Mouse (Mus musculus) kidney, postnatal 4 days (tissue): Measurements from ENCODE around the gene Cep104.

Experiments used
- DNase-seq, 2 experiments: peaks; one replicate each; pipeline ENCODE4 v3.0.0; 2021; ENCODE audit warnings: mixed read lengths in 2 of 2

The Cep104 gene

DNA sequence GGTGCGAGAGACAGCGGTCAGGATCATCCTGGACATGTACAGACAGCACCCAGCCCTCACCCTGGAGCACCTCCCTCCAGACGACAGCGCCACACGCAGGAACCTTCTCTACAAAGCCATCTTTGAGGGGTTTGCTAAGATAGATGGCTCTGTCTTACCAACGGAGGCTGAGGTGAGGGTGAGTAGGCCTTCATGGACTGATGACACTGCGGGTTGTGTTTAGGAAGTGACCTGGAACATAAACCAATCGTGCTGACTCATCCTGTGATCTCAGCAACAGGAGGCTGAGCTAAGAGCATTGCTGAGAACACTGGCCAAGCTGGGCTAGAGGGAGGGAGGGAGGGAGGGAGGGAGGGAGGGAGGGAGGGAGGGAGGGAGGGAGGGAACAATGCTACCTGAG is 18.5 kb downstream of the Cep104 start:
- DNase-seq, result no peak

GRCm38 (mm10) chr4:154005488-154005887 is 30.5 kb downstream of the Cep104 start:
- DNase-seq, result no peak

- DNase-seq, result no peak
Observed at GRCm38 (mm10) chr4:154006264-154006663, 31.3 kb downstream of the Cep104 start.

GRCm38 (mm10) chr4:154007759-154008158 is 32.8 kb downstream of the Cep104 start:
- DNase-seq, result no peak

GRCm38 (mm10) chr4:154010907-154011645 is 36.1 kb downstream of the Cep104 start:
- no peak for DNase-seq

GRCm38 (mm10) chr4:154011646-154012089 is 36.7 kb downstream of the Cep104 start, which contains the start of gene Lrrc47:
Gene Lrrc47, plus strand, starts transcription at chr4:154011731.
- peak; percentile 86 to 91 for DNase-seq

DNA sequence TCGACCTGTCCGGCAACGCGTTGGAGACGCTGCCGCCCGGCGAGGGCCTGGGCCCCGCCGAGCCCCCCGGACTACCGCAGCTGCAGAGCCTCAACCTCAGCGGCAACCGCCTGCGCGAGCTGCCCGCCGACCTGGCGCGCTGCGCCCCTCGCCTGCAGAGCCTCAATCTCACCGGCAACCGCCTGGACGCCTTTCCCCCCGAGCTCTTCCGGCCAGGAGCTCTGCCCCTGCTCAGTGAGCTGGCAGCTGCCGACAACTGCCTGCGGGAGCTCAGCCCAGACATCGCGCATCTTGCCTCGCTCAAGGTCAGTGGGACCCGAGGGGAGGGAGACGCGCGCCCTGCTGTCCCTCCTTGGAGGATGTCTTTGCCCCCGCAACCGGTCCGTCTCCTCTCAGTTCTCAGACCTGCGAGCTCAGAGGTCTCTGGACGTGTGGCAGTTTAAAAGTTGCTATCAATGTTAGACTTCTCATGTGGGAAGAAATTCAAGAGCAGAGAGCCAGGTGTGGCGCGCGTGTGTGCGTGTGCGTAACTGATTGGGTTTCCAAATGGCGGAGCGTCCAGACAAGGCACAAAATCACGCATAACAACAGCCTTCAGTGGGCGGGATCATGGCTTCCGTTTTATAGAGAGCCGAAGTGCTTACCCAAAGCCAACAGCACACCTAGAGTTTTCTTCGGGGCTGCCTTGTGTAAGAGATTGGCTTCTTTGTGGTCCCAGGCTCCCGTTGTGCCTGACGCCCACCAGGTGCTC is 37.3 kb downstream of the Cep104 start:
- DNase-seq, result peak; percentile 26 to 39

DNA sequence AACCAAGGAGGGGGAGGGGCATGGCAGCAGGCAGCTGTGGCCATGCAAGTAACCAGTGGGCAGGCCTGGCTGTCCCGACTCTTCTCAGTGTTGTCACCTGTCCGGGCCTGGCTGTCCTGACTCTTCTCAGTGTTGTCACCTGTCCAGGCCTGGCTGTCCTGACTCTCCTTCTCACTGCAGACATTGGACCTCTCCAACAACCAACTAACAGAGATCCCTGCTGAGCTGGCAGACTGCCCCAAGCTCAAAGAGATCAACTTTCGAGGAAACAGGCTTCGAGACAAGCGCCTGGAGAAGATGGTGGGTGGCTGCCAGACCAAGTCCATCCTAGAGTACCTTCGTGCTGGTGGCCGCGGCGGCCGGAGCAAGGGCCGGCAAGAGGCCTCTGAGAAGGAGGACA is 40.5 kb downstream of the Cep104 start:
- no peak for DNase-seq

- DNase-seq, result peak; percentile 76 to 79
Observed at GRCm38 (mm10) chr4:154019571-154019970, 44.6 kb downstream of the Cep104 start.

- DNase-seq, result peak; percentile 43 to 64
Observed at GRCm38 (mm10) chr4:154021432-154021831, 46.4 kb downstream of the Cep104 start.

DNA sequence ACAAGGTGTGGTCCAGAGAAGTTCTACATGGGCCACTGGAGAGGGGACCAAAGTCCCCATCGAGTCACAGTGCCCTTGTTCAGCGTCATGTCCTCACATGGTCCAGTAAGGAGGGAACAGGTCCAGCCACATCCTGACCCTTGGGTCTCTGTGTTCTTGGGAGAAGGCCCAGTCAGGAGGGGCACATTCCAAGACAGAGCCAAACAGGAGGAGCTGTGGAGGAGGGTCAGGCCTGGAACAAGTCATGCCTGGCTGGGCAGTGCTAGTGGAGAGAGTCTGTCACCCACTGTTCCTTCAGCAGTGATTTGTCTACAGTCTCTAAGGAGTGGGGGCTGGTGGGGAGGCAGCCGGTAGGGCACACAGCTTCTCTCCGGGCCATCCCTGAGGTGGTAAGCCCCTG is 47.4 kb downstream of the Cep104 start:
- DNase-seq, result peak; percentile 75 to 84

DNA sequence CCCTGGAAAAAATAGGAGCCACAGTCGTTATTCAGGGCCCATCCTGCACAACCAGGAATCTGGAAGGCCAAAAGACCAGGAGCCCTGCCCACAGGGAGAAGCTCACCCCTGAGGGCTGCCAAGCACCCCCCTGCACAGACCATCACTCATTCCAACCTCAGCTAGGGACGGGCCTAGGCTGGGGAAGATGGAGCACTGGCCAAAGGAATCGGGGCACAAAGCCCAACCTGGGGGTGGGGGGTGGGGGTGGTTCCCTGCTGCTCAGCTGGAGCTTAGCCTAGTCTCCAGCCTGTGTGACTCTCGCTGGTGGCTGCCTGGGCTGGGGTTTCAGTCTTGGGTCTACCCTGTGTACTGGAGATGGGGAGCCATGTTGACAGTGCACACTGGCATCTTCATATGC is 47.9 kb downstream of the Cep104 start:
- DNase-seq, result no peak

GRCm38 (mm10) chr4:154023754-154024601 is 49.0 kb downstream of the Cep104 start:
- peak; percentile 47 to 71 for DNase-seq

DNA sequence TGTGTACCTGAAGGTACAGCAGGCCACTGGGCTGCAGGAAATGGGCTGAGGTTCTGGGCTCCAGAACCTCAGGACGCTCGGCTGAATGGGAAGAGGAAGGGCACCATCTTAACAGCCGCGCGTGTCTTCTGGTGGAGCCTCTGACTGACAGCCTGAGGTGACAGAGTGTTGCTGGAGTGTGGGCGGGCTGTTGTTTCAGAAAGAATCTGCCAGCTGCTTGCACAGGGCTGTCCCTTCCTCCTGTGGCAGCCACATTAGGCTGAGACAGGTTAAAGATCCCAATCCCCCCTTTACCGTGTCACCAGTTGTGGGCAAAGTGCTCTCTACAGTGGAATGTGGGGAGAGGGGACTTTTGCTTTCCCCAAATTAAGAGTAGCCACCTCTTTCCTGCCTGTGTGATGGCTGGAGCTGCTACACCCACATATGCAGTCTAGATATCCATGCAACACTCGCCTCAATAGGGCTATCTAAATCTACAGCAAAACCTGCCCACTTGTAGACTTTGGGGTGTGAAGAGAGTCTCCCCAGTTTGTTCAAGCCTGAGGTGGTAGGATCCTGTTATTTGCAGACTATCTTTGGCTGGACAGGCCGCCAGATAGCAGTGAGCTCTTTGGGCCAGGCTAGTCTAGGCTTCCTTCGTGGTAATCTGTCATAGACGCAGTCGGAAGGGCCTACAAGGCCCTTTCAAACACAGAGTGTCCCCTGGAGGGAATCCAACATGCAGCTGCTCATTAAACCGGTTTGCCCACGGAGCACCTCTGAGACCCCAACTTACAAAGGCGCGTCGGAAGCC is 49.9 kb downstream of the Cep104 start:
- peak in 1 of 2 experiments; percentile 48 for DNase-seq

GRCm38 (mm10) chr4:154025641-154026440 is 50.8 kb downstream of the Cep104 start, which contains the start of gene Smim1:
Gene Smim1, minus strand, starts transcription at chr4:154026230.
- peak; percentile 90 to 94 for DNase-seq

DNA sequence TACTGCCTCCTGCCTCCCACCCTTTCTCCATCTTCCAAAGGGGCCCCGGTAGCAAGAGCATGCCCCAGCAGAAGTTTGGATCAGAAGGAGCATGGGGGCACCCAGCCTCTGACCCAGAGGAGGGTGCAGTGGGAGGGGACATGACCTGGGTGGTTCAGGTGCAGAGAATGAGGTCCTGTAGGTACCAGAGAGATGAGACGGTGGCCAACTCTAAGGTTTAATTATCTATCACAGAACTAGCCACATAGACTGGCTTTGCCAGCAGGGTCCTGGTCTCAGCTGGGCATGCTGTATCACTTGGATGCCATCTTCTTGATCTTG is 51.4 kb downstream of the Cep104 start:
- DNase-seq, result no peak

- no peak for DNase-seq
Observed at GRCm38 (mm10) chr4:154028066-154028465, 53.1 kb downstream of the Cep104 start.

- DNase-seq, result peak in 1 of 2 experiments; percentile 48
Observed at GRCm38 (mm10) chr4:154028646-154029045, 53.7 kb downstream of the Cep104 start.

DNA sequence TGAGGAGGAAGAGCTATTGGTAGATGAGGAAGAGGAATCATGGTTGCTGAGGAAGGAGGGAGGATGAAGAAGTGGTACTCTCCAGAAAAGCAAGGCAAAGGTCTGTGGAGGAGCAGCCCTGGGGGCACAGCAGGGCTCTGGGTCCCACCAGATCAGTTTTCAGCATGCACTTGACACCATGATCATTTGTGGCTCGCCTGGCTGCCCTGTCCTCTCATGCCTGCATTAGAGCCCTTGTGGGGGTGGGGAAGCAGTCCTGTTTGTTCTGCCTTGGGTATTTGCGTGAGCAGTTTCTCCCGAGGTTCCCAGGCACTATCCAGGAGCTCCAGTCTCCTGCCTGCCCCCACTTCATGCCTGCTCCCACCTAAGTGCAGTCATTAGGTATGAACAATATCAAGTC is 62.1 kb downstream of the Cep104 start:
- DNase-seq, result peak; percentile 39 to 52

DNA sequence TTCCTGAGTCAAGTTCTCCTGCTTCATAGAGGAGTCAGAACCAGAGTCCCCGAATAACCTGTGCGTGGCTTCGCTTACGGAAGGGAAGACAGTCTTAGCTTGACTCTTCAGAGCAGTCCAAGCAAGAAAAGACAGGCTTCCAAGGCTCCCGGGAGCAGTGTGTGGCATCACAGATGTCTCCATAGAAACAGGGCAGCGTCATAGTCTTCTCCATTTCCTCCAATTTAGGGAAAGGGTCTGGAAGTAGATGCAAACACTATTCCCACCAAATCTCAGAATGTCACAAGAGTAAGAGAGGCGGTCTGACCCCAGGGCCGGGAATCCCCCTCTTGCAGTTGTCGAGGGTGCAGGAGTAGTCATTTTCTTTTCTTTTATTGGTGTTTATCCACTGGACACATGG is 67.6 kb downstream of the Cep104 start, which contains the start of gene Ccdc27:
Gene Ccdc27, minus strand, starts transcription at position 101 of the 400 bp plus-strand sequence.
- DNase-seq, result no peak

DNA sequence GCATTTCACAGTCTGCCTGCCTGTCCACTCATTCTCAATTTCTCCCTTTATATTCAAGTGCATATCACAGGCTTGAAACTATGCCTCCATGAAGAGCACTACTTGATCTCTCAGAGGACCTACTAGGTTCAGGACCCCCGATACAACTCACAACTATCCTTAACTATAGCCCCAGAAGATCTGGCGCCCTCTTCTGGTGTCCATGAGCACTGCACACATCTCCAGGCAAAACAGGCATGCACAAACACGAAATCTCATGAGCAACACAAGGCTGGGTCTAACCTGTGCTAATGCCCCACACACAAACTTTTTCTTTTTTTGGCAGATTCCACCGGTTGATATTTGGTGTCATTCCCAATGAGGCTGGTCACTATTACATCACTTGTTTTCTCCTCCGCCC is 70.8 kb downstream of the Cep104 start:
- no peak for DNase-seq
